Mouse (Mus musculus) lung, adult 2 months (tissue): Measurements from ENCODE around the gene Calb2. TPM values are rescaled to one million over a fixed set of nuclear protein-coding genes. Genes with fewer than 3 reads are reported as not detected.

Experiments used
- DNase-seq: peaks from one replicate; pipeline ENCODE4 v3.0.0; 2022
- H3K4me1 ChIP-seq: fragments of 200-500 bp; 2 replicates; pipeline ENCODE4 v1.6.1; 2011; ENCODE audit warnings: low read length; ENCODE audit not compliant: control insufficient read depth, insufficient read depth
- H3K4me3 ChIP-seq: fragments of 200-500 bp; replicated peaks from 2 replicates; pipeline ENCODE3; 2011; ENCODE audit warnings: low read depth, mild to moderate bottlenecking, control low read depth, low read length; ENCODE audit errors: extremely low read depth
- CTCF ChIP-seq: fragments of 200-500 bp; IDR thresholded peaks from 2 replicates; pipeline ENCODE4 v1.5.1; 2011; ENCODE audit warnings: mild to moderate bottlenecking, low read length, control low read depth; ENCODE audit not compliant: insufficient read depth
- POLR2A ChIP-seq: fragments of 200-500 bp; IDR thresholded peaks from 2 replicates; pipeline ENCODE4 v1.6.1; 2011; ENCODE audit warnings: low read depth, mild to moderate bottlenecking, control low read depth, low read length, borderline replicate concordance; ENCODE audit errors: extremely low read depth
- WGBS: fragments of 180-500 bp; shearing (Covaris S2); methylation state at CpG from one replicate; pipeline ENCODE4 v1.1.7; 2018; 5-methylcytosine and 5-hydroxymethylcytosine counted together
- polyA plus RNA-seq: library from polyadenylated mRNA; depleted of rRNA; stranded (reverse); fragments of >200 nt; gene quantifications from 2 replicates; pipeline ENCODE4 v1.2.3, GENCODE M21; 2012; rRNA removed

Gene Calb2
- polyA plus RNA-seq: 0.12 TPM in 1 of 2 replicates, not detected in the other

- TF ChIP-seq POLR2A (no peak), CTCF (no peak)
- 3% methylated on average over 33 of the region's 33 CpGs for WGBS
- peak; percentile 7 for DNase-seq
- Histone ChIP-seq H3K4me3 (no peak within 1 kb of the TSS), H3K4me1 (no peaks in the 10 kb centered on the region)
Measured at GRCm38 (mm10) chr8:110168046-110168445, at the start of gene Calb2. Gene Calb2, minus strand, starts transcription at chr8:110168210.

DNA sequence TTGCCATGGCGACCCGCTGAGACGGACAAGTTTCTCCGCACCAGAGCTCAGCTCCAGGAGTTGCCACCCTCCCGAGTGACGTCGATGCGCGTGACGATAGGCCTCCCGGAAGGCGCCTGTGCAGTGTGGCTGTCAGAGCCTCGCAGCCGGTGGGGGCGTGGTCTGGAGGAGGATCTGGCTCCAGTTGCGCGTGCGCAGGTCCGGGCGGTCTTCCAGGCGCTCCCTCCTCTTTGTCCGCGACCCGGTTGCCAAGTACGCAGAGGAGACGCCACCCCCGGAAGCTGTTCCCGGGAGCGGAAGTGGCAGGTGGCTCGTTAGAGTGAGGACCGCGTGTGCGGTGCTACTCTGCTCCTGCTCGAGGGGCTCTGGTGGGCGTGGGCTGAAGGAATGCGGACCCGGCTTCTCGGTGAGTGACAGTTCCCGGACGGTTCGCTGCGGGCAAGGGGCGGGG, 49.7 kb upstream of the Calb2 start:
- Histone ChIP-seq H3K4me1 (peaks cover 2% of the 10 kb centered on the region; the same call in 1 of the 2 replicates), H3K4me3 (peak overlapping the region; percentile 78)
- TF ChIP-seq CTCF (no peak), POLR2A (peak; percentile 54; the same call in 1 of the 2 replicates)
- WGBS: under 1% methylated on average over 43 of the region's 43 CpGs
- DNase-seq: peak; percentile 99

- peak overlapping the region; percentile 56 for H3K4me3 ChIP-seq
- 39% methylated on average over 5 of the region's 5 CpGs for WGBS
- peaks cover 2% of the 10 kb centered on the region; the same call in 1 of the 2 replicates for H3K4me1 ChIP-seq
- TF ChIP-seq POLR2A (no peak), CTCF (no peak)
- DNase-seq: peak; percentile 6
Measured at GRCm38 (mm10) chr8:110217198-110217597, 49.2 kb upstream of the Calb2 start.

DNA sequence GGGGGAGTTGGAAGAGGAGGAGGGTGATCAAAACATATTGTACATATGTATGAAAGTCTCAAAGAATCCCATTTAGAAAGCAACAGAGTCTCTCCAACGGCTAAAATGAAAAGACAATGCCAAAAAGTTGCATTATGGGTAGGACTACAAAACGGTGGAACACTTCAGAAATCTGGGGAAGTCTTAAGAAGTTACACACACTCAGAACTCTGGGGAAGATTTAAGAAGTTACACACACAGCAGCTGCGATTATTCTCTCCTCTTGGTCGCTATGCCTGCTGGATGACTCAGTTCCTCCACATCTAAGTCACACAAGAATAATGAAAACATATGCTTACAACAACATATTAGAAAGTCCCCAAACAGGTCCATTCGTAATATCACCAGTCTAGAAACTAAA, 48.2 kb upstream of the Calb2 start:
- Histone ChIP-seq H3K4me3 (no peak overlapping the region), H3K4me1 (peaks cover 2% of the 10 kb centered on the region; the same call in 1 of the 2 replicates)
- DNase-seq: no peak
- 66% methylated on average over 5 of the region's 5 CpGs for whole genome bisulfite sequencing
- TF ChIP-seq POLR2A (no peak), CTCF (no peak)

- WGBS: 73% methylated on average over 7 of the region's 7 CpGs
- Histone ChIP-seq H3K4me3 (no peak within 1 kb of the TSS), H3K4me1 (peaks cover 2% of the 10 kb centered on the region; the same call in 1 of the 2 replicates)
- TF ChIP-seq POLR2A: no peak
- no peak for TF ChIP-seq CTCF
- no peak for DNase-seq
Measured at GRCm38 (mm10) chr8:110215365-110215764, 47.4 kb upstream of the Calb2 start, which contains the start of gene Cmtr2. Gene Cmtr2, plus strand, starts transcription at chr8:110215665.

- no peak for DNase-seq
Measured at GRCm38 (mm10) chr8:110201806-110202205, 33.8 kb upstream of the Calb2 start.

DNA sequence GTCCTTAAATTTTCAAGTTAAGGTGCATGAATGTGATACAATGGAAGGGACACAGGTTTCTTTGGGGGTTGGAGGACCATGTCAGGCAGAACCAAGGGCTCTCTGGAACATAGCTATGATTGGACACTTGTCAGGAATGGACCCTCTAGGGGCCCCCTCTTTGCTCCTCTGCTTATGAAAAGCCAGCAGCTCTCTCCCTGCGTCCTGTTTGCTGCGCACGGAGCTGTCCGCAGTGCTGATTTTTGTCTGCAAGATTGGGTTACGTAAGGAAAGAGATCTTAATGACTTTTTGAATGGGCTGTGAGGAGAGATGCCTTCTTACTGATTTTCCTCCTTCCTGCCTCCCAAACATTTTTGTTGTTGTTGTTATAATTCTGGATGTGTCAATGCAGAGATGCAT, 28.7 kb upstream of the Calb2 start:
- H3K4me3 ChIP-seq: no peak overlapping the region
- no peak for TF ChIP-seq CTCF
- TF ChIP-seq POLR2A: no peak
- H3K4me1 ChIP-seq: no peaks in the 10 kb centered on the region
- WGBS: 2% methylated on average over 5 of the region's 5 CpGs
- DNase-seq: no peak

More at GRCm38 (mm10) chr8:110201806-110202205, 33.8 kb upstream of the Calb2 start:
- Histone ChIP-seq H3K4me3 (no peak overlapping the region), H3K4me1 (no peaks in the 10 kb centered on the region)
- 34% methylated on average over 11 of the region's 11 CpGs for WGBS
- TF ChIP-seq CTCF (peak; percentile 50), POLR2A (no peak)

GRCm38 (mm10) chr8:110188961-110189750, 21.1 kb upstream of the Calb2 start:
- 19% methylated on average over 8 of the region's 8 CpGs for WGBS
- H3K4me1 ChIP-seq: no peaks in the 10 kb centered on the region
- H3K4me3 ChIP-seq: no peak overlapping the region
- TF ChIP-seq CTCF: no peak
- no peak for TF ChIP-seq POLR2A
- DNase-seq: no peak

DNA sequence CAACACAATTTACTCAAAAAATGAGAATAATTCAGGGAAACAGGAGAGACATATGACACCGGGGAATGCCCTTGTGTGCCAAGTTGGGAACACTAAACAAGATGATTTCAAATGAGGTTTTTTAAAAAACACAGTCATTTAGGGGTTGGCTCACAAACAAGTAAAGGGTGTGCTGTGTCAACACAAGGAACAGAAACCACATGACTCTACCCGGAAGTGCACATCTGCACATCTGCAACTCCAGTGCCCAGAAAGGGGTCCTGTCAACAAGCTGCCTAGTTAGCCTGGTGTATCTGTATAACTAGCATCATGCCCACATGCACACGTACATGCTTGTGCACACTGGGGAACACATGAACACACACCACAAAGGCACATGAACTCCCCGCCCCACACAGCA, 17.5 kb upstream of the Calb2 start:
- H3K4me1 ChIP-seq: no peaks in the 10 kb centered on the region
- TF ChIP-seq CTCF (no peak), POLR2A (no peak)
- no peak overlapping the region for H3K4me3 ChIP-seq
- 74% methylated on average over 4 of the region's 4 CpGs for whole genome bisulfite sequencing
- DNase-seq: no peak

DNA sequence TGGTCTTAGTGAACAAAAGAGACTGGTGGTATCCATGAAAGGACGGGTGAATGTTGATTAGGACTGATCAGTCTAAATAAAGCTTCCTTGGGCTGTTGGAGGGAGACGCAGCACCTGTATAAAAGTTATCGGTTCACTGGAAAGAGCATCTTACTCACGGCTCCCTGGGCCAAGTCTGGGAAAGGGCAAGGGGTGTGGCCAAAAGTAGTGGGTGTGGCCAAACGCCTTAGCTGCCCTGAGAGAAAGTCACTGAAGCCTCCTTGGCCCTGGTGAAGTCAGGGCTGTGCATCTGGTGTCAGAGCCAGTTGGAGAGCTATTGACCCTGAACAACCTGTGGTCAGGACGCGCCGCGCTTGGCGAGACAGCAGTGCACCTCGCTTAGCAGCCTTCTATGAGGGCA, 15.7 kb upstream of the Calb2 start:
- DNase-seq: no peak
- no peak overlapping the region for H3K4me3 ChIP-seq
- no peaks in the 10 kb centered on the region for H3K4me1 ChIP-seq
- WGBS: 24% methylated on average over 11 of the region's 11 CpGs
- no peak for TF ChIP-seq POLR2A
